Mouse (Mus musculus): Measurements from ENCODE around the gene Xrn1. TPM values are rescaled to one million over a fixed set of nuclear protein-coding genes. Genes with fewer than 3 reads are reported as not detected.

Xrn1 gene
- polyA plus RNA-seq, 1 experiment = 3.7 TPM

DNA sequence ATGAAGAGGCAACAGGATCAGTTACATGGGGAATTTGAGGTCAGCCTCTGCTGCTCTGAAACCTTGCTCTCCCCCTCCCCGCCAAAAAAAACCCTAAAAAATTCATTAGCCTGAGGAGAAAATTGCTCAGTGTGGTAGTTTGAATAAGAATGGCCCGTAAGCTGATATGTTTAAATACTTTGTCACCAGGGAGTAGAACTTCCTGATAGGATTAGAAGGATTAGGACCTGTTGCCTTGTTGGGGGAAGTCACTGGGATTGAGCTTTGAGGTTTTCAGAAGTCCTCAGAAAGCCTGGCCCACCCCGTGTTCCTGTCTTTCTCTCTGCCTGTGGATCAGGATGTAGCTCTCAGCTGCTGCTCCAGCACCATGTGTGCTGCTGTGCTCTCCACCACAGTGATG is 73.4 kb downstream of the Xrn1 start:
- TF ChIP-seq GATA1 (IDR thresholded peaks at IDR 0.05; ENCODE audit: low read length) = no peak

GRCm38 (mm10) chr9:96028818-96029217 is 74.3 kb downstream of the Xrn1 start:
- TF ChIP-seq GATA1 (IDR thresholded peaks at IDR 0.05; ENCODE audit: low read length) = no peak

DNA sequence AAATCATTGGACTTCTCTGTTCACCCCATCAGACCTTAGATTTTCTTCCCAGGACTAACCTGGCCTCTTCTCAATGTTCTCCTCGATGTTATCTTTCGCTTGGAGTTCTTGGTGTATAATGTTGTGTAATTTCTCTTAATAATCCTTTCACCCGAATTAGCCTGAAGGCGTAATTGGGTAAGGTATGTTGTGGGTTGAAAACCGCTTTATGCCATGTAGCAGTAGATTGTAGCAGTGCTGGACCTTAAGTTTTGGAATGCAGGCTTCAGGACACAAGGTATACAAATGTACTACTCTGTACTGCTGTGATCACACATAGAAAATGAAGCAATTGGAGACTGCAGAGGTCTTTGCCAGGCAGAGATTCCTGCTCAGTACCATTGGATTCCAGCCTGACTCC is 75.3 kb downstream of the Xrn1 start:
- TF ChIP-seq GATA1 (IDR thresholded peaks at IDR 0.05; ENCODE audit: low read length) = no peak

DNA sequence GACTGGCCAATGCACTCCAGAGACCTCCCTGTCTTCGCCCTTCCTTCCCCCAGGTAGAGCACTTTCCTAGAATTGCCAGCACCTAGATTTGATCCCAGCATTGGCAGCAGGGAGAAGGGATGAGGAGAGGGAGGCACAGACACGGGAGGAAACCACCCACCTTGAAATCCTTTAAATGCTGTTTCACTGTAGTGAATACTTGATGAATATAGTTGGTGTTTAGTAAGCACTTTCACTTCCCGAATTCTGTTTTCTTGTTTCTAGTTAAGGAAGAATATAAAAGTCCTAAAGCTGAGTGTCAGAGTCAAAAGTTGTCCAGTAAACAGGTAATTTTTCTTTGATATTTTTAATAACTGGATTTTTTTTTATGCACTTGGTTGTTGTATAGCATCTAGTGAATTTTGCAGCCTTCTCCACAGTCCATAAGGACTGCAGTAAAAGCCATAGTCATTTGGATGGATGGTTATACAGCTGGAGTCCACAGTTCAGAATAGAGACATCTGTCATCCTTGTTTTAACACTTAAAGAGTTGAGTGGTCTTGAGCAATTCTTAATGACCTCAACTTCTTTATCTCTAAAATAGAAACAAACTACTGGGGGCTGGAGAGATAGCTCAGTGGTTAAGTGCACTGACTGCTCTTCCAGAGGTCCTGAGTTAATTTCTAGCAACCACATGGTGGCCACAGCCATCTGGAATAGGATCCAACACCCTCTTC is 81.0 kb downstream of the Xrn1 start:
- no peak for TF ChIP-seq GATA1 (IDR thresholded peaks at IDR 0.05; ENCODE audit: low read length)

GRCm38 (mm10) chr9:96044214-96044613 is 89.7 kb downstream of the Xrn1 start:
- TF ChIP-seq GATA1 (IDR thresholded peaks at IDR 0.05; ENCODE audit: low read length) = no peak

DNA sequence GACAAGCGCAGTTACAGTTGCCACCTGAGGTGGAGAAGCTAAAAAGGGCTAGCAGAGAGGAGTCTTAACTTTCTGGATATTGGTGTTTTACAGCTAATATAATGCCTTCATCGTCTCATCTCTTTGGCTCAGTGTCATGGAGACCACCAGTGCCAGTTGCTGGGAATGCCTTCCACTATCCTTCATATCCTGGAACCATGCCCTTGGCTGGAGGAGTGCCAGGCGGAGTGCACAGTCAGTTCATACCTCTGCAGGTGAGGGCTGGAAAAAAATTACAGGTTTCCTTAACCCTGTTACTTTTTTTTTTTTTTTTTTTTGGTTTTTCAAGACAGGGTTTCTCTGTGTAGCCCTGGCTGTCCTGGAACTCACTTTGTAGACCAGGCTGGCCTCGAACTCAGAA is 96.9 kb downstream of the Xrn1 start:
- no peak for TF ChIP-seq GATA1 (IDR thresholded peaks at IDR 0.05; ENCODE audit: low read length)

- TF ChIP-seq GATA1 (IDR thresholded peaks at IDR 0.05; ENCODE audit: low read length) = no peak
Observed at GRCm38 (mm10) chr9:96054878-96055277, 100.3 kb downstream of the Xrn1 start.

DNA sequence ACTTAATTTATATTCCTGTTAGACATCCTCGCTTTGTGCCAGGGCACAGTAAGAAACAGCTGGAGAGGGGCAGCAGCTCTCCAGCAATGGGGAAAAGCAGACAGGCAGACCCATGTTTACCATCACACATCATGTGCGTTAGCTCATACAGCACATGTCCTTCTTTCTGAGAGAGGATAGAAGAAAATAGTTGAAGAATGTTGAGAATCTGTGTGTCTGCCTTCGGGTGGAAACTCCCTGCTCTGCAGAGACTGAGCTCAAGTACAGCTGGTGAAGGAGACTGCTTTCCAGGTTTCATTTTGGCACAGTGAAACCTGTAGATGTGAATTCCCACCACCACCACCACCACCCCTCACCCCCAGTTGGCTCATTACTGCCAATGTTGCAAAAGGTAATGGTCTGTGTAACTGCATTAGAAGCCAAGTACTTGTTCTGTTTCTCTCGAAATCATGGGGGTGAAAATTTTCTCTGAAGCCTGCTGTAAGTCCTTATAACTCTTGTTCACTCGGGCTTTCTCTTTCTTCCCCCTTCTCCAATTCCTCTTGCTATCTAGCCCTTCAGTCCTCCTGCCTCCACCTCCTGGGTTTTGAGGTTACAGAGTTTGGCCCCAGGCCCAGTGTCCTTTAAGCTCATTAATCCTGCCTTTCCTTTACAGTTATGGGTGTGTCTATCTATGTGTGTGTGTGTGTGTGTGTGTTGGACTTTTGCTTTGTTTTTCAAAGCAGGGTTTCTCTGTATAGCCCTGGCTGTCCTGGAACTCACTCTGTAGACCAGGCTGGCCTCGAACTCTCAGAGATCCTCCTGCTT is 102.1 kb downstream of the Xrn1 start:
- TF ChIP-seq GATA1 (IDR thresholded peaks at IDR 0.05; ENCODE audit: low read length) = no peak

DNA sequence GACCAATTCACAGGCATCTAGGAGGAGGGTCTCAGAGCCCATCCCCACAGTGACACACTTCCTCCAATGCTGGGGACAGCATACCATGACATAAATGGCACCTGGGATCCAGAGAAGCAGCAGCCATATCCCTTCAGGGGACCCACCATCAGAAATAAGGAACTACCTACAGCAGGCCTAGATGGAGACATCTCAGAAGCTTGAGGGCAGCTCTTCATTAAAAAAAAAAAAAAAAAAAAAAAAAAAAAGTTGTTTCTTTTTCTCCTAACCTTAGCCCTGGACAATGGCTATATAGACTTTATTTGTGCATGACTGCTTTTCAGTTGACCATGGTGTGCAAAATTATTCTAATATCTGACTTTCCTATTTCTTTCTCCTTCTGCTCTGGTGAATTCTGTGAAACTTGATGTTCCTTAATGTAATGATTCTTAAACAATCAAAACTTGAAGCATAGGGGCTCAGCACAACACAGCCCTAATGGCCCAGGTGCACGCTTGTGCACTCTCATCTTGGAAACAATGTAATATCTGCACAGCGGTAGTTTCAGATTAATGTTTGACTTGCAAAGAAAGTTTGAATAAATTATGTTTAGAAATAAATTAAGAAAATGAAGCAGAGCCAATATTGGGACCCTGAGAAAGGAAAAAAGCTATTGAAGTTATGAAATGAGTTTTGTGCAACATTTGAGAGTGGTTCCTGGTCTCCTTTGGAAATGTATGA is 108.7 kb downstream of the Xrn1 start:
- no peak for TF ChIP-seq GATA1 (IDR thresholded peaks at IDR 0.05; ENCODE audit: low read length)

- no peak for TF ChIP-seq GATA1 (IDR thresholded peaks at IDR 0.05; ENCODE audit: low read length)
Observed at GRCm38 (mm10) chr9:96063803-96064475, 109.4 kb downstream of the Xrn1 start.

DNA sequence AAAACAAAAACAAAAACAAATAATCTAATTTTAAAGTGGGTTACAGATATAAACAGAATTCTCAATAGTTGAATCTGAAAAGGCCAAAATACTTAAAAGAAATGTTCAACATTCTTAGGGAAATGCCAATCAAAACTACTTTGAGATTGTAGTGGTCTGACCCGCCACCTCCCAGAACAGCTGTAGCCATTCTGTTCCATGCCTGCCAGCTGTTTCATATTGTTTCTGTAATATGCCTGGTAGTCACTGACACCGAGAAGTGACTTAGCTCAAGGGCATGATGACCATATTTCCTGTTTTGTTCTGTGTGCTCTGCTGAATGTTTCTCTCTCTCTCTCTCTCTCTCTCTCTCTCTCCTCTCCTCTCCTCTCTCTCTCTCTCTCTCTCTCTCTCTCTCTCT is 112.9 kb downstream of the Xrn1 start:
- no peak for TF ChIP-seq GATA1 (IDR thresholded peaks at IDR 0.05; ENCODE audit: low read length)

- no peak for TF ChIP-seq GATA1 (IDR thresholded peaks at IDR 0.05; ENCODE audit: low read length)
Observed at GRCm38 (mm10) chr9:96078752-96079315, 124.3 kb downstream of the Xrn1 start.

GRCm38 (mm10) chr9:96085293-96085692 is 130.7 kb downstream of the Xrn1 start:
- TF ChIP-seq GATA1 (IDR thresholded peaks at IDR 0.05; ENCODE audit: low read length) = no peak

- TF ChIP-seq GATA1 (IDR thresholded peaks at IDR 0.05; ENCODE audit: low read length) = no peak
Observed at GRCm38 (mm10) chr9:96087671-96088070, 133.1 kb downstream of the Xrn1 start.

DNA sequence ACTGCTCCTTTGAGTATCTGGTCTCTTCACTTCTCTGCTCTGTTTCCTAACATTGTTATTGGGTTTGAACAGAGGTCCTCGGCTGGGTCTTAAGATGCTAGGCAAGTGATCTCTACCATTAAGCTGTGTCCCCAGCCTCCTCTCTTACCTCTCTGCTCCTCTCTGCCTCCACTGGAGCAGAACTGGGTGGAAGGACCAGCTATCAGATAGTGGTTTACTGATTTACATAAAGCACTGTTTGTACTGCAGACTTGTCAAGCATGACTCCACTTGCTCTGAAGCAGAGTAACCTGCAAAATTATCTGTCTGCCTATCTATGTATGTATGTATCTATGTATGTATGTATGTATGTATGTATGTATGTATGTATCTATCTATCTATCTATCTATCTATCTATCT is 138.7 kb downstream of the Xrn1 start:
- no peak for TF ChIP-seq GATA1 (IDR thresholded peaks at IDR 0.05; ENCODE audit: low read length)

Measured in G1E-ER4 (cell line).